Mouse (Mus musculus): ENCODE data around the gene Kdm7a.

GRCm38 (mm10) chr6:39255271-39255670 lies 48.7 kb upstream of the Kdm7a start:
- no peak for TF ChIP-seq CTCF (conservative IDR thresholded peaks at IDR 0.05; ENCODE audit: insufficient read depth, insufficient read length, low read depth, low read length)
- no peak for TF ChIP-seq POLR2A (IDR thresholded peaks at IDR 0.05; ENCODE audit: low read depth, low read length)

Data from kidney, adult 2 months (tissue).